Mouse (Mus musculus): ENCODE measurements at regions not wholly inside any gene's neighbourhood (a gene's known extent, or its start where the extent isn't known, plus 50 kb on each side); places are given as distances from the start of the nearest gene placed in this dataset.

- Histone ChIP-seq H3K9ac (ENCODE audit: insufficient read depth, low read depth, low read length, poor library complexity, severe bottlenecking) (no peak overlapping the region), H3K9me3 (ENCODE audit: control insufficient read depth, insufficient read depth, low read depth, low read length) (no peaks in the 10 kb centered on the region), H3K4me1 (ENCODE audit: control insufficient read depth in 2 of 2, insufficient read depth in 2 of 2, low read length in 2 of 2, poor library complexity in 1 of 2) (no peaks in the 10 kb centered on the region), H3K36me3 (ENCODE audit: control insufficient read depth, insufficient read depth, low read length, poor library complexity, severe bottlenecking) (no peaks in the 10 kb centered on the region), H3K4me3 (ENCODE audit: insufficient read depth in 1 of 2, low read depth in 1 of 2, low read length in 2 of 2, poor library complexity in 1 of 2, severe bottlenecking in 1 of 2) (no peak overlapping the region), H3K27ac (ENCODE audit: insufficient read depth, low read depth, low read length, poor library complexity, severe bottlenecking) (no peak overlapping the region)
- TF ChIP-seq MAFK (IDR thresholded peaks at IDR 0.05; ENCODE audit: insufficient read depth, low read depth, low read length) (no peak), ZNF384 (IDR thresholded peaks at IDR 0.05; ENCODE audit: low read depth, low read length) (no peak), HCFC1 (IDR thresholded peaks at IDR 0.05; ENCODE audit: borderline replicate concordance, insufficient read depth, low read length) (no peak), ZC3H11A (IDR thresholded peaks at IDR 0.05; ENCODE audit: borderline replicate concordance, low read depth, low read length) (no peak)
- no peak for DNase-seq (ENCODE audit: low read depth, low spot score)
- in situ Hi-C loops (cut with MboI; ENCODE audit: low sequenced_read_pairs in 2 of 2, unreplicated experiment in 2 of 2): no loop called here
Measured at GRCm38 (mm10) chr17:51362801-51363200, 183.6 kb upstream of the Tbc1d5 start.

GRCm38 (mm10) chr17:51362271-51362670, 183.1 kb upstream of the Tbc1d5 start:
- no peak for TF ChIP-seq MAFK (IDR thresholded peaks at IDR 0.05; ENCODE audit: insufficient read depth, low read depth, low read length)
- TF ChIP-seq ZC3H11A (IDR thresholded peaks at IDR 0.05; ENCODE audit: borderline replicate concordance, low read depth, low read length): no peak
- no peak for TF ChIP-seq HCFC1 (IDR thresholded peaks at IDR 0.05; ENCODE audit: borderline replicate concordance, insufficient read depth, low read length)
- no peak for TF ChIP-seq CHD2 (IDR thresholded peaks at IDR 0.05; ENCODE audit: low read depth, low read length)
- no peak for TF ChIP-seq ZNF384 (IDR thresholded peaks at IDR 0.05; ENCODE audit: low read depth, low read length)
- in situ Hi-C loops (cut with MboI; ENCODE audit: low sequenced_read_pairs in 2 of 2, unreplicated experiment in 2 of 2): no loop called here
- Histone ChIP-seq H3K27ac (ENCODE audit: insufficient read depth, low read depth, low read length, poor library complexity, severe bottlenecking) (no peak overlapping the region), H3K4me3 (ENCODE audit: insufficient read depth in 1 of 2, low read depth in 1 of 2, low read length in 2 of 2, poor library complexity in 1 of 2, severe bottlenecking in 1 of 2) (no peak overlapping the region), H3K36me3 (ENCODE audit: control insufficient read depth, insufficient read depth, low read length, poor library complexity, severe bottlenecking) (no peaks in the 10 kb centered on the region), H3K9me3 (ENCODE audit: control insufficient read depth, insufficient read depth, low read depth, low read length) (no peaks in the 10 kb centered on the region), H3K4me1 (ENCODE audit: control insufficient read depth in 2 of 2, insufficient read depth in 2 of 2, low read length in 2 of 2, poor library complexity in 1 of 2) (no peaks in the 10 kb centered on the region), H3K9ac (ENCODE audit: insufficient read depth, low read depth, low read length, poor library complexity, severe bottlenecking) (no peak overlapping the region)
- no peak for DNase-seq (ENCODE audit: low read depth, low spot score)

GRCm38 (mm10) chr17:51358362-51358739, 179.2 kb upstream of the Tbc1d5 start:
- H3K4me1 ChIP-seq (ENCODE audit: control insufficient read depth in 2 of 2, insufficient read depth in 2 of 2, low read length in 2 of 2, poor library complexity in 1 of 2): peaks cover 0 to 3% of the 10 kb centered on the region in 2 experiments; a peak in 1 of 4 replicates
- H3K4me3 ChIP-seq (ENCODE audit: insufficient read depth in 1 of 2, low read depth in 1 of 2, low read length in 2 of 2, poor library complexity in 1 of 2, severe bottlenecking in 1 of 2): no peak overlapping the region
- no peak for TF ChIP-seq HCFC1 (IDR thresholded peaks at IDR 0.05; ENCODE audit: borderline replicate concordance, insufficient read depth, low read length)
- no peak for TF ChIP-seq CHD2 (IDR thresholded peaks at IDR 0.05; ENCODE audit: low read depth, low read length)
- TF ChIP-seq ZC3H11A (IDR thresholded peaks at IDR 0.05; ENCODE audit: borderline replicate concordance, low read depth, low read length): no peak
- no peaks in the 10 kb centered on the region for H3K9me3 ChIP-seq (ENCODE audit: control insufficient read depth, insufficient read depth, low read depth, low read length)
- DNase-seq (ENCODE audit: low read depth, low spot score): no peak
- H3K9ac ChIP-seq (ENCODE audit: insufficient read depth, low read depth, low read length, poor library complexity, severe bottlenecking): no peak overlapping the region
- H3K27ac ChIP-seq (ENCODE audit: insufficient read depth, low read depth, low read length, poor library complexity, severe bottlenecking): no peak overlapping the region
- H3K36me3 ChIP-seq (ENCODE audit: control insufficient read depth, insufficient read depth, low read length, poor library complexity, severe bottlenecking): no peaks in the 10 kb centered on the region
- in situ Hi-C loops (cut with MboI; ENCODE audit: low sequenced_read_pairs in 2 of 2, unreplicated experiment in 2 of 2): no loop called here

- H3K9ac ChIP-seq (ENCODE audit: insufficient read depth, low read depth, low read length, poor library complexity, severe bottlenecking): no peak overlapping the region
- TF ChIP-seq ZNF384 (IDR thresholded peaks at IDR 0.05; ENCODE audit: low read depth, low read length): no peak
- no peak for TF ChIP-seq ZC3H11A (IDR thresholded peaks at IDR 0.05; ENCODE audit: borderline replicate concordance, low read depth, low read length)
- no peak overlapping the region for H3K4me3 ChIP-seq (ENCODE audit: insufficient read depth in 1 of 2, low read depth in 1 of 2, low read length in 2 of 2, poor library complexity in 1 of 2, severe bottlenecking in 1 of 2)
- no peaks in the 10 kb centered on the region for H3K36me3 ChIP-seq (ENCODE audit: control insufficient read depth, insufficient read depth, low read length, poor library complexity, severe bottlenecking)
- in situ Hi-C loops (cut with MboI; ENCODE audit: low sequenced_read_pairs in 2 of 2, unreplicated experiment in 2 of 2): no loop called here
- no peak overlapping the region for H3K27ac ChIP-seq (ENCODE audit: insufficient read depth, low read depth, low read length, poor library complexity, severe bottlenecking)
- no peak for DNase-seq (ENCODE audit: low read depth, low spot score)
- peaks cover 0 to 3% of the 10 kb centered on the region in 2 experiments; a peak in 1 of 4 replicates for H3K4me1 ChIP-seq (ENCODE audit: control insufficient read depth in 2 of 2, insufficient read depth in 2 of 2, low read length in 2 of 2, poor library complexity in 1 of 2)
- H3K9me3 ChIP-seq (ENCODE audit: control insufficient read depth, insufficient read depth, low read depth, low read length): no peaks in the 10 kb centered on the region
Measured at GRCm38 (mm10) chr17:51357690-51358361, 178.7 kb upstream of the Tbc1d5 start.

GRCm38 (mm10) chr17:51356447-51356846, 177.3 kb upstream of the Tbc1d5 start:
- Histone ChIP-seq H3K9me3 (ENCODE audit: control insufficient read depth, insufficient read depth, low read depth, low read length) (no peaks in the 10 kb centered on the region), H3K9ac (ENCODE audit: insufficient read depth, low read depth, low read length, poor library complexity, severe bottlenecking) (no peak overlapping the region), H3K4me3 (ENCODE audit: insufficient read depth in 1 of 2, low read depth in 1 of 2, low read length in 2 of 2, poor library complexity in 1 of 2, severe bottlenecking in 1 of 2) (no peak overlapping the region), H3K27ac (ENCODE audit: insufficient read depth, low read depth, low read length, poor library complexity, severe bottlenecking) (no peak overlapping the region), H3K36me3 (ENCODE audit: control insufficient read depth, insufficient read depth, low read length, poor library complexity, severe bottlenecking) (no peaks in the 10 kb centered on the region), H3K4me1 (ENCODE audit: control insufficient read depth in 2 of 2, insufficient read depth in 2 of 2, low read length in 2 of 2, poor library complexity in 1 of 2) (peaks cover 0 to 3% of the 10 kb centered on the region in 2 experiments; a peak in 1 of 4 replicates)
- in situ Hi-C loops (cut with MboI; ENCODE audit: low sequenced_read_pairs in 2 of 2, unreplicated experiment in 2 of 2): no loop called here
- no peak for DNase-seq (ENCODE audit: low read depth, low spot score)
- TF ChIP-seq ZC3H11A (IDR thresholded peaks at IDR 0.05; ENCODE audit: borderline replicate concordance, low read depth, low read length): no peak

All from ES-E14 (cell line).